Mouse (Mus musculus) cerebellum, postnatal 25 days (tissue): ENCODE measurements around the gene Zfp472.
"Not testable (repeated sequence)": the region's sequence is repeated elsewhere in the genome, so short reads cannot be mapped to it uniquely, and the experiment has no call there.

ENCODE experiments used
- DNase-seq, 2 experiments: peaks; one replicate each; pipeline ENCODE4 v3.0.0; 2021; ENCODE audit warnings: mixed read lengths in 2 of 2

The Zfp472 gene

GRCm38 (mm10) chr17:33020434-33020833 lies 54.8 kb downstream of the Zfp472 start:
- not testable (repeated sequence) for DNase-seq
